Mouse (Mus musculus) neutrophil, adult 5-6 weeks (primary cell): ENCODE data around the gene Olfm1. TPM values are rescaled to one million over a fixed set of nuclear protein-coding genes. Genes with fewer than 3 reads are reported as not detected.

Experiments used
- ATAC-seq: fragments of 151-379, 151-347 bp; 2 replicates; pipeline ENCODE4 v1.8.0; 2017; ENCODE audit warnings: mild to moderate bottlenecking, moderate TSS enrichment; ENCODE audit not compliant: insufficient number of reproducible peaks, poor library complexity, low FRiP score, severe bottlenecking; ENCODE audit errors: extremely low read depth
- total RNA-seq: library from RNA; stranded (forward); fragments of 200-1000 nt; gene quantifications from 2 replicates; pipeline ENCODE4 v1.2.3, GENCODE M21; 2017

The Olfm1 gene
- total RNA-seq, 1 experiment from 2014 or later: 3.1 TPM

DNA sequence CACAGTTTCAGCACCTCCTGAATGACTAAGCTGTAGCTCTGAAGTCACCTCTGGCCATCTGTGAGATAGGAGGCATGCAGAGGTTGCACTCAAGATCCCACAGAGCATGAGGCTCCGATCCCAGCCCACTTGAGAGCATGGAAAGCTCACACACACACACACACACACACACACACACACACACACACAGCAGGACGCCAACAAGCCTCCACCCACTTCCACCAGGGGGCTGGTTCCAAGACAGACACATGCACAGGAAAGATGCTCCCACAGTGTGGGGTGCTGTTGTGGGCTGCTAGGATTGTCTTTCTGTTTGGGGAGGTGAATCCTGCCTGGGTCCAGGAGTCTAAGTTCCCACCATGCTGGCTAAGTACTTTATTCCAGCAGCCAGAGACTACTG is 29.0 kb downstream of the Olfm1 start:
- ATAC-seq: no peak

DNA sequence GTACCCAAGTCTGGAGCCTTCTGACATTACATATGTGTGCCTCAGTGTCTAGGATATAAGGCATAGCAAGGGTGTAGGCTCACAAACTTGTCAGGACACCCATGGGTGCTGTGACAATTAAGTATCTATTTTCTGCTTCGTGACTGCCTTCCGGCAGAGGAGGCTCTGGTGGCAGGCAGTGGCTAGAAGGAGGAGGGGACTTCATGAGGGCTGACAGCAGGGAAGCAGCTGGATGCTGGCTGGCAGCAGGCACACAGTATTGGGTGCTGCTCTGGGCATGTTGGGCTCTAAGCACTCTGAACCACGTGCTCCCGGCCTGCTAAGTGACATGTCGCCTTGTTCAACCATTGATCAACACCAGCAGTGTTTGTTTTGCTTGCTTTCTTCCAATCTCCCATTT is 32.0 kb downstream of the Olfm1 start:
- ATAC-seq: no peak

GRCm38 (mm10) chr2:28225906-28226305 is 33.1 kb downstream of the Olfm1 start:
- ATAC-seq: no peak

GRCm38 (mm10) chr2:28226971-28227370 is 34.2 kb downstream of the Olfm1 start:
- ATAC-seq: no peak

- no peak for ATAC-seq
Measured at GRCm38 (mm10) chr2:28227589-28228191, 34.9 kb downstream of the Olfm1 start.

DNA sequence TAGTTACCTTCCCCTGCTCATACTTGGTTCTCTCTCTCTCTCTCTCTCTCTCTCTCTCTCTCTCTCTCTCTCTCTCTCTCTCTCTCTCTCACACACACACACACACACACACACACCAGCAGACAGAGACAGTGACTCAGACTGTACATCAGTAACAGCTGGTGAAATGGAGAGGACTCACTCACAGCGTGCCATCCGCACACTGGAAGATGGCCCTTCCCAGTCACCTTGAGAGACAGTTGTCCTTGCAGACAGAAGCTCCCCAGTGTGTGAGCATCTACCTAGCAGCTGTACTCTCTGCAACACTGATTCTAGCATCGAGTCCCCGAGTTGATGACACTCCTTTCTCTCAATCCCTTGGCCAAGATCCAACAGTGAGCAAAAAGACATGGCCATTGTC is 35.6 kb downstream of the Olfm1 start:
- no peak for ATAC-seq

GRCm38 (mm10) chr2:28235129-28235528 is 42.3 kb downstream of the Olfm1 start:
- ATAC-seq: no peak

DNA sequence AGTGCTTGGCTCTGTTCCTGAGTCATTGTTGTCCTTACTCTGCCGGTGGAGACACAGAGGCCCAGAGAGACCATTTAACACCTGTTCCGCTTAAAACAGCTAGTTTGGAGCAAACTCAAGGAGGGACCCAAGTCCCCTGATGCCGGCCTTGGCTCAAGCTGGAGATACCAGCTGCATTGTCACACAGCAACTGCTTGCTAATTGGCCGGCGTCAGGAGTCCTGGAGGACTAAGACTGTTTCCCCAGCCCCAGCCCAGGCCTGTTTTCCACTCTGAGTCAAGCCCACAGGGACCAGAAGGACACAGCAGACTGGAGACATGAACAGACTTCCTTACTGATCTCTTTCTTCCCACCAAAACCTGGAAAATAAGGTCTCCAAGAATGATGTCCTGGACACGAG is 43.7 kb downstream of the Olfm1 start:
- ATAC-seq: no peak

DNA sequence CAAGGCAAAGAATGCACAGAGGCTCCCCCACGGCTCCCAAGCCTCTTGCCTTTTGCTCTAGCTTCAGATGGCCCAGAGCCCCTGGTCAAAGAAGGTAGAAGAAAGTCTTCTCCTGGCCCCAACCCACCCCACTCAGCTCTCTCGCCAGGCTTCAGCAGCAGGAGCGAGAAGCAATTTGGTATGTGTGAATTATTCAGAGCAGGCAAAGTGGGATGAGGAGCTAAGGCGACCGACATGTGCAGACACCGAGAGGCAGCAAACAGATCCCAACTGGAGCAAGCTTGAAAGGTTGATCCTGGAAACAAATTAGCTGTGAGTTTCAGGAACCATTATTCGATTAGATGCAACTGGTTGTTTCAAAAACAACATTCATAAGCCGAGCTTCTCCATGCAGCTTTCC is 46.8 kb downstream of the Olfm1 start:
- ATAC-seq: no peak

DNA sequence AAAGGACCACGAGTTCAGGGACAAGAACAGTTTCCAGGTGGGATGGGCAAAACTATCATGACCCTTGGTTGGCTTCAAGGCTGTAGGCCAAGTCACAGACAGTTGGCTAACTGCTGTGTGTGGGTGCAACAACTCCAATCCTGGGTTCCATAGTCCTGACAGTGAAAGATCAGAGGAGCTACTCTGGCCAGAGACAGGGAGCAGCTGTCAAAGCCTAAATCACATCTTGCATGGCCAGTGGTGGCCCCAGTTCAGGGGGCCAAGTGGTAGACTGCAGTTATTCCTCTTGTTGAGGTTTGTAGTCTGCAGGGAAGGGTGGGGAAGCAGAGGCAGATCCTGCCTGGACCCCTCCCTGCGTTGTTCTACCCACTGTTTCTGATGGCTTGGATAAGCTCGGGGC is 48.1 kb downstream of the Olfm1 start:
- ATAC-seq: no peak

- ATAC-seq: no peak
Measured at GRCm38 (mm10) chr2:28241520-28242221, 48.9 kb downstream of the Olfm1 start.

DNA sequence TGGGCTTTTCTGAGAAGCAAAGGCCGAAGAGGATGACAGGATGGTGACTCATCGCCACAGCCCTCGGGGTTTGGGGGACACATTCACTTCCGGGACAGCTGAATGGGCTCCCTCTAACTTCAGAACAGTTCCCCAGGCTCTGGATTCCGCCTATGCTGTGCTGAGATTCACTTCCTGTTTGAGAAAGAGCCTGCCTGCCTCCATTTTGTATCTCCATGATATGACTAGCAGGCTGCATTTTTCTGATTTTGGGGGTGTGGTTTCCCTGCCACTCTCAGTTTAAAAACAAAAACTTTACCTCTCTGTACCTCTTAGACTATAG is 49.4 kb downstream of the Olfm1 start:
- ATAC-seq: no peak

- ATAC-seq: no peak
Measured at GRCm38 (mm10) chr2:28244667-28245395, 52.0 kb downstream of the Olfm1 start.

GRCm38 (mm10) chr2:28246110-28246653 is 53.4 kb downstream of the Olfm1 start:
- ATAC-seq: no peak

GRCm38 (mm10) chr2:28247098-28247497 is 54.3 kb downstream of the Olfm1 start:
- no peak for ATAC-seq

DNA sequence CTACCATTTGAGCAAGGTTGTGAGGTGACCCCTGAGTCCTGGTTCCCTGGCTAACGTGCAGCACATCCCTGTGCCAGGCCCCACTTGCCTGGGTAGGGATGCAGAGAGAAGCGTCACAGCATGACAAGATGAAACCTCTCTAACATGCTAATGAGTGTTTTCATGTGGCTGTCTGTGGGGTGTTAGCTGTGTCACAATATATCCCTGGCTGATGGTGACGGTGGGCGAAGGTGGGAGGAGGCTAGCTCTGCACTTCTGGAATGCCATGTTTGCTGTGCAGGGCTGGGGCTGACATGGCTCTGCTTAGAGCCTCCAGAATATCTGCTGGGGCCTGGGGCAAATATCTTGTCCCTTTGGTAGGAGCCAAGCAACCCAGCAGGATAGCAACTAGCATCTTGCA is 59.8 kb downstream of the Olfm1 start:
- no peak for ATAC-seq

- ATAC-seq: no peak
Measured at GRCm38 (mm10) chr2:28256029-28256428, 63.2 kb downstream of the Olfm1 start.

GRCm38 (mm10) chr2:28261438-28261837 is 68.6 kb downstream of the Olfm1 start:
- ATAC-seq: no peak

- no peak for ATAC-seq
Measured at GRCm38 (mm10) chr2:28267776-28268275, 75.0 kb downstream of the Olfm1 start.

- no peak for ATAC-seq
Measured at GRCm38 (mm10) chr2:28270561-28270960, 77.8 kb downstream of the Olfm1 start.
